Mouse (Mus musculus) mature B cell (primary cell): Measurements from ENCODE around the gene Lrg1.

Experiments used
- in situ Hi-C: fragments of 300-500 bp; cut with MboI; formaldehyde crosslinking; loops from 2 replicates; pipeline ENCODE4 v1.14.3; 2019

Lrg1 gene

GRCm38 (mm10) chr17:56074827-56075208 is 47.0 kb downstream of the Lrg1 start, which contains the start of gene Ubxn6:
Gene Ubxn6, minus strand, starts transcription at chr17:56075028.
- in situ Hi-C loops = no loop called here

- in situ Hi-C loops = no loop called here
Observed at GRCm38 (mm10) chr17:56074097-56074826, 47.5 kb downstream of the Lrg1 start.

- in situ Hi-C loops = no loop called here
Observed at GRCm38 (mm10) chr17:56072243-56072642, 49.6 kb downstream of the Lrg1 start.

DNA sequence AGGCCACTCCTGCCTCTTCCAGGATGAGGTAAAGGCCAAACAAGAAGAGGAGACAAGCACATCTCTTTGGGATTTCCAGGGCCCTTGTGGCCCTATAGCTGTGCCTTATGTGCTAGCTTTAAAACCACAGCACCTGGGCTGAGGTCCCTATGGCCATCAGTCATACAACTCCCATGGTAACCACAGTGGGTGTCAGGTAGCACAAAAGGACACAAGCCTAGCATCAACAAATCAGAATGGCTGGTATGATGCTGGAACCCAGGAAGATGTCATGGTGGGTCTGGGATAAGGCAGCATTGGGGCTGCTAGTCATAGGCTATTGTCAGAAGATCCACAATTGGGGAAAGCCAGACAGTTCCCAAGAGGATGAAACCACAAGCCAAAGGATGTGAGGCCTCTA is 50.7 kb downstream of the Lrg1 start:
- in situ Hi-C loops = no loop called here
